Mouse (Mus musculus): ENCODE results near the gene Tmx1. TPM values are rescaled to one million over a fixed set of nuclear protein-coding genes. Genes with fewer than 3 reads are reported as not detected.

Gene Tmx1
- polyA plus RNA-seq, 1 experiment from 2014 or later, result 111 TPM

GRCm38 (mm10) chr12:70451533-70451932 is 1.4 kb upstream of the Tmx1 start:
- no peak overlapping the region for H3K27ac ChIP-seq
- no peaks in the 10 kb centered on the region for H3K36me3 ChIP-seq
- ATAC-seq, result no peak
- peaks cover 8% of the 10 kb centered on the region for H3K4me1 ChIP-seq (replicated peaks)
- H3K27me3 ChIP-seq (replicated peaks), result no peaks in the 10 kb centered on the region
- H3K9me3 ChIP-seq, result no peaks in the 10 kb centered on the region
- H3K9ac ChIP-seq, result no peak overlapping the region
- WGBS, result 89% methylated on average over 3 of the region's 3 CpGs
- no peak overlapping the region for H3K4me3 ChIP-seq (replicated peaks)
- no peak overlapping the region for H3K4me2 ChIP-seq (replicated peaks)

- no peaks in the 10 kb centered on the region for H3K27me3 ChIP-seq (replicated peaks)
- no peaks in the 10 kb centered on the region for H3K9me3 ChIP-seq
- peak overlapping the region; percentile 77; the same call in 1 of the 2 replicates for H3K4me3 ChIP-seq (replicated peaks)
- H3K9ac ChIP-seq, result no peak overlapping the region
- H3K27ac ChIP-seq, result no peak overlapping the region
- H3K4me2 ChIP-seq (replicated peaks), result peak overlapping the region; percentile 71
- H3K36me3 ChIP-seq, result no peaks in the 10 kb centered on the region
- 76% methylated on average over 2 of the region's 2 CpGs for WGBS
- ATAC-seq, result no peak
- peaks cover 8% of the 10 kb centered on the region for H3K4me1 ChIP-seq (replicated peaks)
Observed at GRCm38 (mm10) chr12:70452143-70452542, 752 bp upstream of the Tmx1 start.

GRCm38 (mm10) chr12:70455226-70455625 is 2.3 kb downstream of the Tmx1 start:
- 91% methylated on average over 8 of the region's 8 CpGs for WGBS
- ATAC-seq, result no peak
- H3K27me3 ChIP-seq (replicated peaks), result no peaks in the 10 kb centered on the region
- no peak overlapping the region for H3K9ac ChIP-seq
- no peak overlapping the region for H3K4me3 ChIP-seq (replicated peaks)
- H3K27ac ChIP-seq, result no peak overlapping the region
- no peaks in the 10 kb centered on the region for H3K9me3 ChIP-seq
- H3K4me1 ChIP-seq (replicated peaks), result peaks cover 8% of the 10 kb centered on the region
- no peak overlapping the region for H3K4me2 ChIP-seq (replicated peaks)
- peaks cover 9% of the 10 kb centered on the region; the same call in 1 of the 2 replicates for H3K36me3 ChIP-seq

- no peaks in the 10 kb centered on the region for H3K27me3 ChIP-seq (replicated peaks)
- ATAC-seq, result no peak
- no peak overlapping the region for H3K27ac ChIP-seq
- no peak overlapping the region for H3K4me3 ChIP-seq (replicated peaks)
- WGBS, result 97% methylated on average over 1 of the region's 1 CpGs
- peaks cover 16% of the 10 kb centered on the region for H3K36me3 ChIP-seq
- no peak overlapping the region for H3K4me2 ChIP-seq (replicated peaks)
- H3K9me3 ChIP-seq, result no peaks in the 10 kb centered on the region
- H3K9ac ChIP-seq, result no peak overlapping the region
- peaks cover 2% of the 10 kb centered on the region; the same call in 1 of the 2 replicates for H3K4me1 ChIP-seq (replicated peaks)
Observed at GRCm38 (mm10) chr12:70459546-70459945, 6.7 kb downstream of the Tmx1 start.

GRCm38 (mm10) chr12:70464016-70464415 is 11.1 kb downstream of the Tmx1 start:
- no peaks in the 10 kb centered on the region for H3K4me1 ChIP-seq (replicated peaks)
- H3K27me3 ChIP-seq (replicated peaks), result no peaks in the 10 kb centered on the region
- H3K4me2 ChIP-seq (replicated peaks), result no peak overlapping the region
- H3K9me3 ChIP-seq, result no peaks in the 10 kb centered on the region
- H3K27ac ChIP-seq, result no peak overlapping the region
- peaks cover 18% of the 10 kb centered on the region for H3K36me3 ChIP-seq
- H3K9ac ChIP-seq, result no peak overlapping the region
- no peak overlapping the region for H3K4me3 ChIP-seq (replicated peaks)
- ATAC-seq, result no peak
- 85% methylated on average over 4 of the region's 4 CpGs for WGBS

GRCm38 (mm10) chr12:70475336-70475735 is 22.4 kb downstream of the Tmx1 start:
- Histone ChIP-seq H3K9ac (no peak overlapping the region), H3K27ac (no peak overlapping the region), H3K36me3 (no peaks in the 10 kb centered on the region), H3K4me2 (replicated peaks) (no peak overlapping the region), H3K9me3 (no peaks in the 10 kb centered on the region), H3K4me1 (replicated peaks) (no peaks in the 10 kb centered on the region), H3K4me3 (replicated peaks) (no peak overlapping the region), H3K27me3 (replicated peaks) (no peaks in the 10 kb centered on the region)
- no peak for ATAC-seq
- 80% methylated on average over 3 of the region's 3 CpGs for WGBS

GRCm38 (mm10) chr12:70476884-70477576 is 24.1 kb downstream of the Tmx1 start:
- WGBS, result 70% methylated on average over 16 of the region's 16 CpGs
- Histone ChIP-seq H3K27ac (no peak overlapping the region), H3K9ac (no peak overlapping the region), H3K4me1 (replicated peaks) (no peaks in the 10 kb centered on the region), H3K9me3 (no peaks in the 10 kb centered on the region), H3K4me3 (replicated peaks) (no peak overlapping the region), H3K4me2 (replicated peaks) (peak overlapping the region; percentile 9; the same call in 1 of the 2 replicates), H3K36me3 (no peaks in the 10 kb centered on the region), H3K27me3 (replicated peaks) (no peaks in the 10 kb centered on the region)
- ATAC-seq, result no peak

- no peak overlapping the region for H3K4me2 ChIP-seq (replicated peaks)
- H3K4me3 ChIP-seq (replicated peaks), result no peak overlapping the region
- no peaks in the 10 kb centered on the region for H3K27me3 ChIP-seq (replicated peaks)
- no peak overlapping the region for H3K9ac ChIP-seq
- no peak overlapping the region for H3K27ac ChIP-seq
- H3K4me1 ChIP-seq (replicated peaks), result no peaks in the 10 kb centered on the region
- 84% methylated on average over 16 of the region's 16 CpGs for WGBS
- ATAC-seq, result no peak
- no peaks in the 10 kb centered on the region for H3K36me3 ChIP-seq
- H3K9me3 ChIP-seq, result no peaks in the 10 kb centered on the region
Observed at GRCm38 (mm10) chr12:70477593-70478287, 24.8 kb downstream of the Tmx1 start.

GRCm38 (mm10) chr12:70485956-70486355 is 33.1 kb downstream of the Tmx1 start:
- ATAC-seq, result no peak
- Histone ChIP-seq H3K27me3 (replicated peaks) (no peaks in the 10 kb centered on the region), H3K36me3 (no peaks in the 10 kb centered on the region), H3K9me3 (no peaks in the 10 kb centered on the region), H3K9ac (no peak overlapping the region), H3K4me3 (replicated peaks) (no peak overlapping the region), H3K4me2 (replicated peaks) (no peak overlapping the region), H3K27ac (no peak overlapping the region), H3K4me1 (replicated peaks) (no peaks in the 10 kb centered on the region)
- WGBS, result 85% methylated on average over 7 of the region's 7 CpGs

GRCm38 (mm10) chr12:70486716-70487480 is 34.0 kb downstream of the Tmx1 start:
- Histone ChIP-seq H3K4me1 (replicated peaks) (no peaks in the 10 kb centered on the region), H3K27ac (no peak overlapping the region), H3K4me2 (replicated peaks) (no peak overlapping the region), H3K9me3 (no peaks in the 10 kb centered on the region), H3K27me3 (replicated peaks) (no peaks in the 10 kb centered on the region), H3K36me3 (no peaks in the 10 kb centered on the region), H3K9ac (no peak overlapping the region), H3K4me3 (replicated peaks) (no peak overlapping the region)
- ATAC-seq, result no peak
- 78% methylated on average over 6 of the region's 6 CpGs for WGBS

- no peak for ATAC-seq
- Histone ChIP-seq H3K27me3 (replicated peaks) (no peaks in the 10 kb centered on the region), H3K36me3 (no peaks in the 10 kb centered on the region), H3K27ac (no peak overlapping the region), H3K4me1 (replicated peaks) (no peaks in the 10 kb centered on the region), H3K9me3 (no peaks in the 10 kb centered on the region), H3K4me2 (replicated peaks) (no peak overlapping the region), H3K4me3 (replicated peaks) (no peak overlapping the region), H3K9ac (no peak overlapping the region)
- 86% methylated on average over 10 of the region's 10 CpGs for WGBS
Observed at GRCm38 (mm10) chr12:70492441-70492840, 39.5 kb downstream of the Tmx1 start.

- Histone ChIP-seq H3K9me3 (no peaks in the 10 kb centered on the region), H3K27me3 (replicated peaks) (no peaks in the 10 kb centered on the region), H3K4me1 (replicated peaks) (no peaks in the 10 kb centered on the region), H3K36me3 (no peaks in the 10 kb centered on the region), H3K9ac (no peak overlapping the region), H3K4me2 (replicated peaks) (no peak overlapping the region), H3K4me3 (replicated peaks) (no peak overlapping the region), H3K27ac (no peak overlapping the region)
- ATAC-seq, result peak; percentile 53
- WGBS, result 62% methylated on average over 10 of the region's 10 CpGs
Observed at GRCm38 (mm10) chr12:70494494-70495281, 41.8 kb downstream of the Tmx1 start.
